Mouse (Mus musculus): ENCODE data around the gene Cspg4.
"Not testable (repeated sequence)": the region's sequence is repeated elsewhere in the genome, so short reads cannot be mapped to it uniquely, and the experiment has no call there.

Gene Cspg4

DNA sequence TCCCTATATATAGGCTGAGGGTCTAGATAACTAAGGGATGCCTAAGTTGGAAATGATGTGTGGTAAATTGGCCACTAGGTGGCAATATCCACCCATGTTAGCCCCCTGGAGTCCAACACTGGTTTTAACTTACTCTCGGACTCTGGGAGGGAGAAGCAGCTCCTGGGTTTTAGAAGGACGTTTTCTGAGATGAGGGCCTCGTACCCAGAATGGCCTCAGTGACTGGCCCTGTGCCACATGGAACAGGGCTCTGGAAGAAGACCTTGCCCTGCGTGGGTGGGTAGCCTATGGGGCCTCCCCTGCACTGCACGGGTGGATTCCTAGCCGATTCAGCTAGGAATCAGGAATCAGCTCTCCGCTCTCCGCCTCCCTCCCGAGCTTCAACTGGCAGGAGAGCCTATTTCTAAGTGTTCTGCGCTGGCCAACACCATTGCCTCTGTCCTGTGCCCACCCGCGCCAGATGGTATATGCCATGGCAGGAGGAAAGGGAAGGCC, 26.7 kb downstream of the Cspg4 start:
- in situ Hi-C loops (cut with MboI), result no loop called here

DNA sequence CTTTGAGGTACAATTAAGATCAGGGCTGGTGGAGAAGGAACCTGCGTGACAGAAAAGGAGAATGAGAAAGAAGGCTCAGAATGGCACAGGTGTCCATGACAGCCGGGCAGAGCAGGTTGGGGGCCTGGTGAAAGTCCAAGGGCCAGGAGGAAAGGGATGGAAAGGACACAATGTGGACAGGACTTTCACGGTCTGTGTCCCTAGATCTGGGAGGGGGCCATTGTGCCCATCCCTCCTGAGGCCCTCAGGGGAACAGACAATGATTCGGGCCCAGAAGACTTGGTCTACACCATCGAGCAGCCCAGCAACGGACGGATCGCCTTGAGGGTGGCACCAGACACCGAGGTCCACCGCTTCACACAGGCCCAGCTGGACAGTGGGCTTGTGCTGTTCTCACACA, 27.3 kb downstream of the Cspg4 start:
- in situ Hi-C loops (cut with MboI), result no loop called here

DNA sequence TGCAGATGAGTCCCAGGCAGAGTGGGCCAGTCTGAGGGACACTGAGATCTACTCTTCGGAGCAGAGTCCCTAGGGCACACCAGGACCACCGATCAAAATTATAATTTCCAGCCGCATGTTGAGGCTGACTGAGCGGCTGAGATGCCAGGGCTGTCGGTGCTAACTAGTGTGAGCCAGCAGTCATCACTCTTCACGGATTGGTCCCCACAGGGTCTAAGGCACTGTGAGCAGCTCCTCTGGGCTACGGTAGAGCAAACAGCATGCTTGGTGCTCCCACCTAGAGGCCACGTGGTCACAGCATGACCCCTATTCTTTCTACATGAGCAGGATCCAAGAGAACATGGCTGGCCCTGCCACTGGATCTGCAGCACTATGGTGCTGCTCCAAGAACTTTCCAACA, 28.5 kb downstream of the Cspg4 start:
- in situ Hi-C loops (cut with MboI), result no loop called here

DNA sequence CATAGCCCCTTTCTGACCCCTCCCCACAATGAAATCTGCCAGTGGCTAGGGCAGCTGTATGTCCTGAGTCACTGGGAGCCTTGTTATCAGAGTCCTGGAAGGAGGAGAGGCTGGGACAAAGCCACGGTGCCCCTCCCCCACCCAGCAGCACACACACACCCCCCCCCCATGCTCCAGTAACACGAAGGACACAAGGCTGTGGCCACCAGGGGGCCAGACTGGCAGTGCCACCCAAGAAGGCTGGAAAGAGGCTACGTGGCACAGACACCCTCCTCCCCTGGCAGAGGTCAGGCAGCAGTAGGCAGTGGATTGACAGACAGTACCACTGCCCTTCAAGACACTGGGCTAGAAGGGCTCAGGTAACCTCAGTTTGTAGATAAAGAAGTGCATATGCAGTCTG, 29.2 kb downstream of the Cspg4 start:
- in situ Hi-C loops (cut with MboI), result no loop called here

DNA sequence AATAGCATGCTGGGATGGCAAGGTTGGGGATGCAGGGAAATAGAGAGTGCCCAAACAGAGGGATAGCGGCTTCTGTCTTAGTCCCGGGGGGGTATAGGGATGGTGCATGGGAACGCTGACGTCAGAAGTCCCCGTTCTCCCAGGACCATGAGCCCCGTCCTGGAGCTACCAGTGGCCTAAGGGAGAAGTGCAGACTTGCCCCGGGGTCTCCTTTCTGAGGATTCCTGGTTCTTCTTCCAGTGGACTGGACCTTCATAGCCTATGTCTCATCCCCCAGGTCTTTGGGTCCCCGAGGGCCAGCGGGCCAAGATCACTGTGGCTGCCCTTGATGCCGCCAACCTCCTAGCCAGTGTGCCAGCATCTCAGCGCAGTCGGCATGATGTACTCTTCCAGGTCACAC, 31.9 kb downstream of the Cspg4 start:
- in situ Hi-C loops (cut with MboI), result no loop called here

DNA sequence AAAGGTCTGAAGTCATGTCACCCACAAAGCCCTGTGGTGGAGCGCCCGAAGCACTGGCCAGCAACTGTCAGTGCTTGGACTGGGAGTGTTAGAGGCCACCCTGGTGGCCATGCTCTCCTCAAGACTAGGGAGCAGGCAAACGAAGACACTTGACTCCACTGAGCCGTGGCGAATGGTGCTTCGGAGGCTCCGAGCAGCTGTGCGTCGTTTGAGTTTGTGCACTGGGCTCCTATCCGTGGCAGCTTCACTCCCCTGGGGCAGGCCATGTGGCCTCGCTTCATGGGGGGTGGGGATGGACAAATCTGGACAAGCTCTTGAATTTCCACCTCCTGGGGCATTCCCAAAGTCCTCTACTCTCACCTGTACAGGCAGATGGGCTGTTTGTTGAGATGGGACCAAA, 34.6 kb downstream of the Cspg4 start:
- in situ Hi-C loops (cut with MboI), result no loop called here

DNA sequence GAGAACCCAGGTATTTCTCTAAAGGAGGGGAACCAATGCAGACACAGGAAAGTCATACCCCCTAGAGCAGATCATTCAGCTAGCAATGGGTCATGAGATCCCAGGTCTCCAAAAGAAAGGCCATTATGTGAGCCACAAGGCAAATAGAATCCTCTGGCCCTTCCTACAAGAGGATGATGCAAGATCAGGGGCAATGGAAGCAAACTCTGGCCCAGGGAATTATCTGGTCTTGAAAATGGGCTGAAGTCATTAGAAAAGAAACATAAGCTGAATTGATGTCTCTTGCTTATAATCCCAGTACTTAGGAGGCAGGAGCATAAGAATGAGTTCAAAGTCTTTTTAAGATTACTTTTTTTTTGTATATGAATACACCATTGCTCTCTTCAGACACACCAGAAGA, 35.2 kb downstream of the Cspg4 start:
- in situ Hi-C loops (cut with MboI), result no loop called here

DNA sequence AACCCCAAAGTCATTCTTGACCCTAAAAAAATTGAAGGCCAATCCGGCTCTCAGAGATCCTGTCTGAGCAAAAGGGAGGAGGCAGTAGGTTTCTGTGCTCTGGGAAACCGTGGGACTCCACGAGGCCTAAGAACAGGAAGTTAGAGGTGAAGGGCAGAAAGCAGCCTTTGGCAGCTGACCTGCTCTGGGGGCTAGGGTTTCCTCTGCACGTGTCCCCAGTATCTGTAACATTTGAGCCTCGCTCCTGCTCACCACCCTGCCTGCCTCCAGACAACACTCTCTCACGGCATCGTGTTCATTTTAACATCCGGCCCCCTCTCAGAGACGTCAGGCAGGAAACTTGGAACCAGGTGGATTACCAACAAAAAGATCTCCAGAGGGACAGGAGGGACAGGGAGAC, 35.7 kb downstream of the Cspg4 start:
- in situ Hi-C loops (cut with MboI), result no loop called here

DNA sequence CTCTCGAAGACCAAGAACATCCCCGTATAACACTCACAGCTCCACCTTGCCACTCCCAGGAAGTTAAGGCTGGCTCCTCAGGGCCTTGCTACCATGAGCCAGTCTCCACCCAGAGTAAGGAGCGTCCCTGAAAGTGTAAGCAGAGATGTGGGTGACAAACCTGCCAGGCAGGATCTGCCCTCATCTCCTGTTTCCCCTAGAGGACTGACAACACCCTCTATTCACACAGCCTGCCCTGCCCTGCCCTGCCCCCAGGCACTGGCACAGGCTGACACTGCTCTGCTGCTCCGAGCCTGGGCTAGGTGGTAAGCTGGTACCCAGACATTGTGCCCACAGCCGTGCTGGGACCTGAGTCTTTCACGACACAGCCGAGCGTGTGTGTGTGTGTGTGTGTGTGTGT, 36.4 kb downstream of the Cspg4 start:
- in situ Hi-C loops (cut with MboI), result no loop called here

DNA sequence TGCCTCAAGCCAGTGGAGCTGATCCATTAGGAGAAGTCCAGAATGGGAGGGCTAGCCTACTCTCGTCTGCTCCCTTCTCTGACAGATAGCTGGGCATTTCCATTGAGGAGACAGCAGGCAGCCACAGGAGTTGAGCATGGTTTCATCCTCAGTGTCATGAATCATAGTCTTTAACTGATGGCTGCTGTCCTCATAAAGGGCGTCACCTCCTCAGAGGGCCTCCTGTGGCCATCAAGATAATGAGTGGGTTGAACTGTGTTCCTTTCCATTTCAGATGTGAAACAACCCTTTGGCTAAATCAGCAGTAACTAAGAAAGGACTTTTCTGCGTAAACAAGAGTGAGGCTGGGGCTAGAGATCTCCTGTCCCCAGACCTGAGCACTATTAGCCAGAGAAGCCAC, 38.8 kb downstream of the Cspg4 start:
- in situ Hi-C loops (cut with MboI), result no loop called here

DNA sequence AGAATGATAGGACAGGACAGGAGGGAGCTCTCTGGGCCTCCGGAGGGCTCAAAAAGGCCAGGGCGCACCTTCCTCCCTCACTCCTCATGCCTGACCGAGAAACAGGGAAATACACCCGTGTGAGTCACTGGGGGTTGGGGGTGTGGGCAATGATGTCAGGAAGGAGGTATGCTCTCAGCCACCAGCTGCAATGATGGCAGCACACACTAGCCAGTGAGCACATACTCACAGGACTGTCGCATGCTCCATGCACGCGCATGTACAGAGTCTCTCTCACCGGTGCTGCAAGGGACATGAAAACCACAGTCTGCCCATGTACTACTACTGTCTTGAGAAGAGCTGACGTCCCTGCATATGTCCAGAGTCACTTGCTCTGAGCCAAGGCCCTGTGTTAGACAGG, 42.7 kb downstream of the Cspg4 start:
- in situ Hi-C loops (cut with MboI), result no loop called here

DNA sequence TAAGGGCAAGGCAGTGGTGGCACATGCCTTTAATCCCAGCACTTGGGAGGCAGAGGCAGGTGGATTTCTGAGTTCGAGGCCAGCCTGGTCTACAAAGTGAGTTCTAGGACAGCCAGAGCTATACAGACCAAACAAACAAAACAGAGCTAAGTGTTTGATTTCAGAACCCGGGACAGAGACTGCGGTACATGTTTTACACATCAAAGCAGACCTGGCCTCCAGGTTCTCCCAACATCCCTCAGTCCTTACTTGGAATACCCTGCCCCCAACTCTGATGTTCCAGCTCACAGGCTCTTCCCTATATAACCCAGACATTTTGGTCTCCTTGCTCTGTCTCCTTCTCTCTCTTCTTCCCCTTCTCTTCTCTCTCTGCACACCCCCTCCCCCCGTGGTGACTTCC, 45.2 kb downstream of the Cspg4 start:
- in situ Hi-C loops (cut with MboI), result not testable (repeated sequence)

DNA sequence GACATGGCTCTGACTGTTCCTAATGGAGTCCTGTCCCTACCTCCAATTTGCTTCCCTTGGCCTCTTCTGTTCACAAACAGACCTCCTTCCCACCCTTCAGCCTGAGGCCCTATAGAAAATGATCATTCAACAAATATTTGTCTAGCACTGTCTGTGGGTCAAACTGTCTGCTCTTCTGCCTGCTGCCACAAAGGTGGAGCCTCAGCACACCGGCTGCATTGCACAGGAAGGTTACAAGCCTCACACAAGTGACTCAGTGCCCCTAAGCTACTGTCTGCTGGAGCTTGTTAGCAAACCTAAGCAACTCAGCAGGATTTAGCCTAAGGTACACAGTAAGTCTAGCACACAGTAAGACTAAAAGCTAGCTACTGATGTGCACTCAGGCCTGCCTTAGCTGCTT, 46.2 kb downstream of the Cspg4 start:
- in situ Hi-C loops (cut with MboI), result no loop called here

DNA sequence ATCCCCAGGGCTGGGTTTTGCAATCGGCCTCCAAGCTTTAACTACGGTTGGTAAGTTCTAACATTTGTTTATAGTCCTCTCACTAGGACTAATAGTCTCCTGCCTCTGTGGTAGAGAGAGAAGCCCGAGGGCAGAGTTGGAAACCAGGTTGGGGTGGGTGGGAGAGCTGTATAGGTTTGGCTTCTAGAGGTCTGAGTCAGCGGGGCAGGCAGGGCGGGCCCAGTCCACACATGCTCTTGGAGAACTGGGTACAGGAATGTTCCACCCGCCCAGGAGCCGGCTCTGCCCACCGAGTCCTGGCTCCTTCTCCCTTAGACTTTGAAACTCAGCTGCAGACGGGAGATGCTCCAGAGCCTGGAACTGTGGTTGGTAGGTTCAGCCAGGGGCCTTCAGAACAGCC, 49.2 kb downstream of the Cspg4 start:
- in situ Hi-C loops (cut with MboI), result no loop called here

DNA sequence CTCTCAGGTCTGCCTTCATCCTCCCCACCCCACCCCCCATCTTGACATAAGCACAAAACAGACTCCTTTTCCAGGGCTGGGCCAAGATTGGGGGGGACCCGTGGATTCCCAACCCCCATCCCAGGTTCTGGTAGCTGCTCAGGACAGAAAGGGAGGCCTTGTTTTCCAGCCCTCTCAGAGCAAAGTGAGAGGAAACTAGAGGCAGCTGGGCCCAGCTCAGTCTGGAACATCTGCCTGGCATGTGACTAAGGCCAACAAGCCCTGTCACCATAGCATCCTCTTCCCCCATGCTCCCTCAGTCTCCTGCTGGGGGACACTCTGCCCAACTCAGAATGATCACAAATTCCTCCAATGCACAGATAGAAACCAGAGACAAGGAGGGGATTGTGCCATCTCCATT, 50.3 kb downstream of the Cspg4 start:
- in situ Hi-C loops (cut with MboI), result no loop called here

DNA sequence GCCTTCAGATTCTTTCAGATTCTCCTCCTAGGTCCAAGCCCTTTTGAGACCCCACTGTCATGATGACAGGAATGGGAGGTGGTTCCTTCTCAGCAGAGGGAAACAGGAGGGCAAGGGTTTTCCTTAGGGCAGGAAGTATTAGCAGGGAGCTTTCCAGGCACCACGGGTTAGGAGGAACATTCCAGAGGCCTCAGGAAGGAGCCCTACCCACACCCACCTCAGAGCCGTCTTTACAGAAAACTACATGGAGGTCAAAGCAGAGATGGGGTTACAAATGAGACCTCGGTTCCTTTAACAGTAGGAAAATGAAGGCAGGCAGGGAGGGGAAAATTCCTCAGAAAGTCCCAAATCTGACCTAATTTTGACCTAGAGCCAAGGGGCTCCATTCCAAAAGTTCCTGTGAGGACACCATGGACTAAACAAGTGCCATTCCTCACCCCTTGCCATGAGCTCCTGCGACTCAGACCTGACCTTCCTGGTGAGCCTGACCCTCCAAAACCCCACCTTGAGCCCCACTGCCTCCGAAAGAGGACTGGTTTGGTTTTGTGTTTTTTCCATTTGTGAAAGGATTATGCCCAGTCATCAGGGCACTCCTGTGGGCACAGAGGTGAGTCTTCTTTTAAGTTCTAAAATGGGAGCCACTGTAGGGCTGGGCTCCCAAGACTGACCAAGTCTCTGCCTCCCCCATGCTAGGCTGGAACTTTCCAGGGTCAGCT, 51.0 kb downstream of the Cspg4 start:
- in situ Hi-C loops (cut with MboI), result no loop called here

DNA sequence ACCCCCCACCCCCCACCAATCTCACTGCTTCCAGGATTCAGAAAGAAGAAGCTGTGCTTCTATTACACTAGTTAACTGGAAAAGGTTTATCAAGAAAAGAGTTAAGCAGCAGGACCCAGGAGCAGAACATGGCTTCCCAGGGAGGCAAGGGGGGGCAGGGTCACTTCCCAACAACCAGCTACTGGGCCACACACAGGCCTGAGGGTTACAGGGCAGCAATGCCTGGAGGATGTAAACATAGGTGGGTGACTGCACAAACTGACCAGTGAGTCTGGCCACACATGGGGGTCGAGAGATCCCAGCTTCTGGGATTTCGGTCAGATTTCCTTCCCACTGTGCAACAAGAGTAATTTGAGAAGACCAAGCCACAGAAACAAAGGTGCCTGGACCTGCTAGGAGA, 52.3 kb downstream of the Cspg4 start:
- in situ Hi-C loops (cut with MboI), result no loop called here

DNA sequence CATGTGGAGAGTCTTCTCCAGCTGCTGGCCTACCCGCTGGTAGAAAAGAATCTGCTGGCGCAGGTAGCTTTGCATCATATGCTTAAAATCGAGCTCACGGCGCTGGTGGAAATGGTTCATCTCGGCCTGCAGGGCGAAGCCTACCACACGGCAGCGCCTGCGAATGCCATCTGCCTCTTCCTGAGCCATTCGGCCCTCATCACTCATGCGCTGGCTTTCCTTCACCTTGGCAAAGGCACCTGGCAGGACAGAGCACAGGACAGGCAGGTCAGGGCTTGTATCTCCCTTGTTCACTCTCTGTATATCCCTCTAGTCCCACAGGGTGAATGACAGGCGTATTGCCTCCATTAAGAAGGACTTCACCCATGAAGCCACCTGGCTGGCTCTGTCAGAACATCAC, 53.6 kb downstream of the Cspg4 start:
- in situ Hi-C loops (cut with MboI), result no loop called here

DNA sequence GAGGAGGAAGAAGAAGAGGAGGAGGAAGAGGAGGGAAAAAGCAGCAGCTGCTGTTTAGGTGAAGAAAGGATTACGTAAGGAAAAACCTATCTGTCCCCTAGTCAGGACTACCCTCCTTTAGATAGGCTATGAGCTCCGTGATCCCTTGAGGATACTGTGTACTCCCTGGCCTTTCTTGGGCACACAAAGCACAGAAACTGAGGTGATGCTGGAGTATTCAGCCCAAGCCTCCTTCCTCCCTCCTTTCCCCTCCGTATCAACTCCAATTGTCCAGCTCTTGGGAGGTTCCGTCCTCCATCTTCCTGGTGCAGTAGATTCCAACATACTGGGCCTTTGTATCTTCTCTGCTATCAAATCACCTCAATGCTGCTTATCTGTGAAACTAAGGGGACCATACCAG, 57.9 kb downstream of the Cspg4 start:
- in situ Hi-C loops (cut with MboI), result no loop called here

DNA sequence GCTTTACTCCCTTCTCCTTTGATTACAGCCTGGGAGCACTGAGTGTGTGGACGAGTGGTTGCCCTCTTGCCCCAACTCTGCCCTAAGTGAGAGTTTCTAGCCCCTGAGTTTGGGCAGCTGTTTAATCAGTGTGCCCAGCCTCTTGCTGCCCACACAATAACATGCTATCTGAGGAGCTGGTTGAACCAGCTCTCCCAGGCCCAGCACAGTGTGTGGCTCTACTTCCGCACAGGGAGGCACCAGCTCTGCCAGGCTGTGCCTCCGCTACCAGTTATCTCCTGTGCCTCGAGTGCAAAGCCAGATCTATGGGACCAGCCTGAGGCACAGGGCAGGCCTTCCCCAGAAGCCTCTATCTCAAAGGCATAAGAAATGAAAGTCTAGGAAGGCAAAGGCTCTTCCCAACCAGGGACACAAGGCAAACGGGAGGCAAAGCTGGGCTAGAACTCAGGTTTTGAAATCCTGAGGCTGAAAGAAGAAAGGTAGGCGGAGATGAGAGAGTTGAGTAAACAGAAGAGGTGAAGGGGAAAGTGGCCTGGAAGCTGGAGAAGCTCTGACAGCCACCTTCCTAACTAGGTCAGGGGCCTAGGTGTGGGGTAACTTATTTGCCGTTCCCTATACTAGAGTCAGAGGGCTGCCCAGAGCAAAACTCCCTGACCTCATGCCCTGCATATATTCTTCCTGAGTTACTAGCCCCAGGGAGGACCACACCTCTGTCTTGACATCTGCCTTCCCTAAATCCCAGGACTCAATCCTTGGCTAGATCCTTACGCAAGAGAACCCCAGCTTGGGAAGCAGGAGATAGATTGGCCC, 59.2 kb downstream of the Cspg4 start:
- in situ Hi-C loops (cut with MboI), result no loop called here

DNA sequence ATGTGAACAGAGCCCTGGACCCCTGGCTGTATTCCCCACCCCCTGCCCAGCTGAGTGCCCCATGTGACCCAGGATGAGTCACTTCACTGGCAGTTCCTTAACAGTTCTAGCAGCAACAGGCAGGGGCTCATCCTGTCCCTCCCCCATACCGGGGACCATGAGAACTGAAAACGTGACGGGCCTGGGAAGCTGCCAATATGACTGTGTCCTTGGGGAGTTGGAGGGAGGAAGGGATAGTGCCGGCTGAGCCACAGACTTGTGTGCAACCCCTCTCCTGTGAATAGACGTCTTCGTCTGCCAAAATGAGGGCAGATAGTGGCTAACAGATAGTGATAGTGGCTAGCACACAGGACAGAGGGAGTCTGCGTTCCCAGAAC, 59.8 kb downstream of the Cspg4 start:
- in situ Hi-C loops (cut with MboI), result loop anchor here (25.0 kb wide), 1 partner anchor 513 kb away; the partner anchor contains the start of gene Ppcdc

DNA sequence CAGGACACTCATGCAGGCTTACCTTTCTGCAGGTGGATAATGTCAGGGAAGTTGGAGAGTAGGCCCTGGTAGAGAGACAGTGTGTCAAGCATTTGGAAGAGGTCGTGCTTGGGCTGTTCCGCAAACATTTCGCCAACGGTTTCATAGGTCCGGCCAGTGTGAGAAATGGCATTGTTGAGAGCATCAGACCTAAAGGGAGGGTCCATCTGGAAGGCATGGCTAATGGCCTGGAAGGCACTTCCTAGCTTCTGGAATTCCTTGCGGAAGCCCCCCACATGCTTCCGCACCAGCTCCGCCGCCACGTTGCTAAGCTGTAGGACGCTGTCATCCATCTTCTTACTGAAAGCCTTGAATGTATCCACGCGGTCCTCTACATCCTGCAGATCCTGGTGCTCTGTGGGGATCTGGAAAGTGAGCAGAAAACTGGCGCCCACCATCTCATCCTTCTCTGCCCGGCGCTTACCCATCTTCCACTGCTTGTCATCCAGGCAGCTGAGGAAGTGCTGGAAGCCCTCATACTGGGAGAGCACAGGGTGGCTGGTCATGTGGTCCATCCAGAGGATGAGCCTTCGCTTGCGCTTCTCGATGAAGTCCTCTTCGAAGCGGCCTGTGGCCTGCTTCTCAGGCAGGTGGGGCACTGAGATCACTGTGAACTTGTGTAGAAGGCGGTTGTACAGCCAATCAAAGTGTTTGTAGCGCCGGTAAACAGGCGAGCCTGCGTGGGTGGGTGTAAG, 60.6 kb downstream of the Cspg4 start:
- in situ Hi-C loops (cut with MboI), result loop anchor here (25.0 kb wide), 1 partner anchor 512 kb away; the partner anchor contains the start of gene Ppcdc

DNA sequence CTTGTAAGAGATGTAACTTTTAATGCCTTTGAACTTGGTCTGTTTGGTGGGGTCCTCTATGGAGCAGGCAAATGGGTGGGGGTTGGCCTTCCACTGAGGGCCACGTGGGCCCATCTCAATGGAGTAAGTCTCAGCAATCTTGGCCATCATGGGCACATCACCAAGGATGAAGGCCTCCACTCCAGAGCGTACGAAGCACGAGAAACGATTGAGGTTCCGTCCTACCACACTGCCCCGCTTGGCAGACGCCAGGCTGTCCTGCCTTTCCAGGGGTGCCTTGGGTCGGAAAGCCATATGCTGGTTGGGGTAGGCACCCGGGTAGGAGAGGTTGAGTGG, 61.2 kb downstream of the Cspg4 start:
- in situ Hi-C loops (cut with MboI), result loop anchor here (25.0 kb wide), 1 partner anchor 511 kb away; the partner anchor contains the start of gene Ppcdc

Measured in mature B cell (primary cell).